Mouse (Mus musculus) heart, embryonic 10.5 days (tissue): ENCODE measurements around the gene Rhov. TPM values are rescaled to one million over a fixed set of nuclear protein-coding genes. Genes with fewer than 3 reads are reported as not detected.

Experiments used
- DNase-seq: peaks from one replicate; pipeline ENCODE4 v3.0.0-alpha.2; 2017; ENCODE audit warnings: low spot score
- H3K27ac ChIP-seq: fragments of 300-500 bp; sonication (generic); 2 replicates; pipeline ENCODE4 v1.5.1; 2016; ENCODE audit warnings: mild to moderate bottlenecking
- H3K27me3 ChIP-seq: fragments of 300-500 bp; sonication (generic); 2 replicates; pipeline ENCODE4 v1.6.1; 2016; ENCODE audit warnings: mild to moderate bottlenecking; ENCODE audit not compliant: poor library complexity, insufficient read depth, severe bottlenecking
- H3K36me3 ChIP-seq: fragments of 300-500 bp; sonication (generic); 2 replicates; pipeline ENCODE4 v1.6.1; 2016; ENCODE audit warnings: mild to moderate bottlenecking, moderate library complexity
- H3K4me1 ChIP-seq: fragments of 300-500 bp; sonication (generic); 2 replicates; pipeline ENCODE4 v1.6.1; 2016; ENCODE audit warnings: mild to moderate bottlenecking
- H3K4me3 ChIP-seq: fragments of 300-500 bp; sonication (generic); 2 replicates; pipeline ENCODE4 v1.5.1; 2016; ENCODE audit warnings: mild to moderate bottlenecking, moderate library complexity
- H3K9me3 ChIP-seq: fragments of 300-500 bp; sonication (generic); 2 replicates; pipeline ENCODE4 v1.6.1; 2016; ENCODE audit warnings: mild to moderate bottlenecking, moderate library complexity
- WGBS: fragments of 180-500 bp; shearing (Covaris S2); methylation state at CpG from one replicate; pipeline ENCODE4 v1.1.7; 2016; 5-methylcytosine and 5-hydroxymethylcytosine counted together
- polyA plus RNA-seq: library from polyadenylated mRNA; unstranded; fragments of >200 nt; fragmentation: Nextera tagmentation; extraction: Ambion mirVana; gene quantifications from 2 replicates; pipeline ENCODE4 v1.2.1, GENCODE M21; 2016

Rhov gene
- polyA plus RNA-seq, 1 experiment from 2014 or later: 0.39 TPM

DNA sequence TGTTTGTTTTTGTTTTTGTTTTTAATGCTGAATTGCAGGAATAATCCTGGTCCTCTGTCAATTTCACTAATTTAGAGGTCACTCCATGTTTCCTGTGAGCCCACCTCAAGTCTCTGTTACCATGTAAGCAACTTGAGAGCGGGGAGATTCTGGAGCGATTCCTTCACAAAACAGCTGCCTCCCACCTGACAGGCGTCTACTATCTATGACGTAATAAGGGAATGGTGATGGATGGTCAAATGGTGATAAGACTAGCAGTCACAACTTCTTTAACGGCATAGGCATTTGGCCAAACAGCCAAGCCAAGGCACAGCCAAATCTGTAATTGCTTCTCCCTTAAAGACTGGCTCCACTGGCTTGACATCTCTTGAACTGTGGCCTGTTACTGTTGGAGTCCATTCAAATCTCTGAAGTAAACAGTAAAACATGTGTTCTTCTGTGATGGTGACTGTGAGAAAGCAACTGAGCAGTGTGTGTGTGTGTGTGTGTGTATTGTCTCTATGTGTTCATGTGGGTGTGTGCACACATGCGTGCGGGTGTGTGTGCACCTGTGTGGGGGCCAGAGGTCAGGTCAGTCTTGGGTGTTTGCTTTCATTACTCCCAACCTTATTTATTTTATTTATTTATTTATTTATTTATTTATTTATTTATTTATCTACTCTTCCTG is 11.0 kb upstream of the Rhov start:
- H3K4me1 ChIP-seq: no peaks in the 10 kb centered on the region
- no peaks in the 10 kb centered on the region for H3K36me3 ChIP-seq
- H3K27me3 ChIP-seq: no peaks in the 10 kb centered on the region
- no peak for DNase-seq
- 79% methylated on average over 7 of the region's 7 CpGs for WGBS
- H3K4me3 ChIP-seq: no peak overlapping the region
- no peaks in the 10 kb centered on the region for H3K9me3 ChIP-seq
- no peak overlapping the region for H3K27ac ChIP-seq

DNA sequence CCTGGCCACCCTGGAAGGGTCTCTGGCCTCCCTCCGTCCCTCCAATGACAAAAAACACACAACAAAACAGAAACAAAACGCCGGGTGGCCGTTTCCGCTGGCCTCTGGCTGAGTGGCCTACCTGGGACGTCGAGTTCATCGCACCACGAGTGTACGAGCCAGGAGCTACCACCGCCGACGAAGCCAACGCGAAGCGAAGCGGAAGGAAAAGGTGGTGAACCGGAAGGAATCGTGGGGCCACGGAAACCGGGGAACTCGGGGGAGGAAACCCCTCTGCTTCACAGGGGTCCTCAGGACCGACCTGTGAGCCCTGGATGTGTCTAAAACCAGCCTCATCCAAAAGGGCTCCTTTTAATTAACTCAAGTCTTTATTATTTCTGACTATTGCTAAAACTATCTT is 6.7 kb upstream of the Rhov start:
- no peak for DNase-seq

DNA sequence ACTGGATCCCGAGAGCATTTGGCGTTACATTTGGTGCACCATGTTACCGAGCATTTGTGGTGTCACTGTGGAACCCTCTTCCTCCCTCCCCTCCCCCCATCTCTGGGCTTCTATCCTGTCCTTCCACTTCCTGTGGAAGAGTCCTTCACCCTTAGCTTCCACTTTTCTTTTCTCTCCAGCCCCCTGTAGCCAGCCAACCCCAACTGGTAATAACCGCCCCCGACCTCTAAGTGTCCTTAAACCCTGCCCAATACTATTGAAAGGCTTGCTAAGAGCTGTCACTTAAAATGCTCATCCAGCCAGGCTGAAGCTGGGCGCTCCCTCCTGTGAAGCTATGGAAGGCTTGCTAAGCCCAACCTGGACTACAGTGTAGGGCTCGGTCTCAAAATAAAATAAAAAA is 5.9 kb upstream of the Rhov start:
- DNase-seq: no peak
- H3K27me3 ChIP-seq: no peaks in the 10 kb centered on the region
- no peak overlapping the region for H3K27ac ChIP-seq
- H3K4me1 ChIP-seq: no peaks in the 10 kb centered on the region
- whole genome bisulfite sequencing: 72% methylated on average over 7 of the region's 7 CpGs
- no peaks in the 10 kb centered on the region for H3K9me3 ChIP-seq
- no peaks in the 10 kb centered on the region for H3K36me3 ChIP-seq
- H3K4me3 ChIP-seq: no peak overlapping the region

More for the DNA sequence above, 6.7 kb upstream of the Rhov start:
- Histone ChIP-seq H3K4me1 (no peaks in the 10 kb centered on the region), H3K27me3 (no peaks in the 10 kb centered on the region), H3K9me3 (no peaks in the 10 kb centered on the region), H3K27ac (no peak overlapping the region), H3K4me3 (no peak overlapping the region), H3K36me3 (no peaks in the 10 kb centered on the region)
- WGBS: 87% methylated on average over 23 of the region's 23 CpGs

DNA sequence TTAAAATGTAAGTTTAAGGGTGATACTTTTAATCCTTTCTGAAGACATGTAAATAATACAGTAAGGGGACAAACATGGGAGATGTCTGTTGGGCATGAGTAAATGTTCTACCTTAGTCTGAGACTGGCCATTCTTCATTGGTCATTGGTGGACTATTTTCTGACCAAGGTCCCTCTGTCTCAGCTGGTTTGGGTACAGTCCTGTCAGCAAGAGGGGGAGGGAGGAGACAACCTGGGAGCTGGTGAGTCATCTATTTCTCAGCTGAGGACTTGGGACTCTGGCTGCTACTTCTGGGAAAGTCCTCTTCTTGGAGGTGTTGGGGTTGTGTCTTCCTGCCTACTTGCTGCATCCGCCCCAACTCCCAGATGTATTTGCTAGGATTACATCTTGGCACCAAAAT is 3.1 kb upstream of the Rhov start:
- Histone ChIP-seq H3K9me3 (no peaks in the 10 kb centered on the region), H3K27ac (no peak overlapping the region), H3K4me1 (peaks cover 9% of the 10 kb centered on the region; the same call in 1 of the 2 replicates), H3K36me3 (no peaks in the 10 kb centered on the region), H3K27me3 (peaks cover 20% of the 10 kb centered on the region), H3K4me3 (no peak overlapping the region)
- WGBS: 75% methylated on average over 1 of the region's 1 CpGs
- DNase-seq: no peak

DNA sequence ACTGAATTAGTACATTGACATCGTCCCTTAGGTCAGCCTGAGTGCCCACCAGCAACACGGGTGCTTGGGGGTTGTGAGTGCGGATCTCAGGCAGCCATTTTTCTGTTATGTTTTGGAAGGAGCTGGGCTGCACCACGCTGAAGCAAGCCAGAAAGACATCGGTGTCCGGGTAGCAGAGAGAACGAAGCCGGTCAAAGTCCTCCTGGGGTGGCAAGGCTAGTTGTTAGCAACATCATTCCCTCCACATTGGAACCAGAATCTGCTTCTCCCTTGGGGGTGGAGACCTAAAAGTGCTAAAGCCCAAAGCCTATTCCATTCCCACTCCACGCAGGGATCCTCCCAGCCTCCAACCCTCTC is 808 bp downstream of the Rhov start:
- H3K27me3 ChIP-seq: peaks cover 33% of the 10 kb centered on the region
- H3K4me3 ChIP-seq: peak overlapping the region; percentile 76
- H3K27ac ChIP-seq: peak overlapping the region; percentile 29; the same call in 1 of the 2 replicates
- H3K9me3 ChIP-seq: no peaks in the 10 kb centered on the region
- H3K4me1 ChIP-seq: peaks cover 9% of the 10 kb centered on the region; the same call in 1 of the 2 replicates
- H3K36me3 ChIP-seq: no peaks in the 10 kb centered on the region
- DNase-seq: no peak
- 40% methylated on average over 9 of the region's 9 CpGs for whole genome bisulfite sequencing

DNA sequence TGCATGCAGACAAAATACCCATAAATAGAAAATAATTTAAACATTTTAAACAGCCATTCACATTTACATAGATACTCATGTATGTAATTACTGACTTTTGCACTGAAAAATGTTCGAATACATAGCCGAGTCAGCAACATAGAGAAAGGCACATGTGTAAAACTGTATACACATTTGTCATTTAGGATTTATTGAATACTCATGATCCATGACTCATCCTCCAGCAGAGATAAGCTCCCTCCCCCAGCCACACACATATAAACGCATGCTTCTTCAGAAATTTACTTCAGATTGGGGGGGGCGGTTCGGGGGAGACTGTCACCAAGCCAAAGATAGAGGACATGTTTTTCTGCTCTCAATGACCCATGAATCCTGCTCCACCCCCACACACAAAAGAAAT is 7.3 kb downstream of the Rhov start:
- H3K4me1 ChIP-seq: peaks cover 11% of the 10 kb centered on the region
- no peaks in the 10 kb centered on the region for H3K9me3 ChIP-seq
- H3K27ac ChIP-seq: no peak overlapping the region
- no peak for DNase-seq
- WGBS: 76% methylated on average over 5 of the region's 5 CpGs
- H3K36me3 ChIP-seq: no peaks in the 10 kb centered on the region
- H3K4me3 ChIP-seq: no peak overlapping the region
- H3K27me3 ChIP-seq: peaks cover 20% of the 10 kb centered on the region

DNA sequence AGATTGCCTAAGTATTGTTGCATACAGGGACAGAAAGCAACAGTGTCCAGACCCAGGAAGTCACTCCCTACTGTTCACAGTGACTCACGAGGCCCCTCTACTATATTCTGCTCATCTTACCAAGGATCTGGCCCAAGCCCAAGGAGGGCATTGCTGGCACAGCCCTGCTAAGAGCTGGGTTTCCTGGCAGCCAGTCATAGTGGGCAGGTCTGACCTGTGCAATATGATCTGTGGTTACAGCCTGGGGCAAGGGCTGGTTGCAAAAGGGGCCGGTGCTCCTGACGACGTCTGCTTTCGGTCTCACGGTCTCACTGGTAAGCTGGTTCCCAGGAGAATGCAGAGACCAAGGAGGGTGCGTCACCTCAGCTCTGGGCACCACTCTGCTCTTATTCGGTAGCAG is 8.1 kb downstream of the Rhov start:
- peaks cover 11% of the 10 kb centered on the region for H3K4me1 ChIP-seq
- no peak overlapping the region for H3K4me3 ChIP-seq
- H3K36me3 ChIP-seq: no peaks in the 10 kb centered on the region
- H3K27ac ChIP-seq: no peak overlapping the region
- no peak for DNase-seq
- no peaks in the 10 kb centered on the region for H3K9me3 ChIP-seq
- WGBS: 40% methylated on average over 8 of the region's 8 CpGs
- H3K27me3 ChIP-seq: peaks cover 12% of the 10 kb centered on the region; the same call in 1 of the 2 replicates

DNA sequence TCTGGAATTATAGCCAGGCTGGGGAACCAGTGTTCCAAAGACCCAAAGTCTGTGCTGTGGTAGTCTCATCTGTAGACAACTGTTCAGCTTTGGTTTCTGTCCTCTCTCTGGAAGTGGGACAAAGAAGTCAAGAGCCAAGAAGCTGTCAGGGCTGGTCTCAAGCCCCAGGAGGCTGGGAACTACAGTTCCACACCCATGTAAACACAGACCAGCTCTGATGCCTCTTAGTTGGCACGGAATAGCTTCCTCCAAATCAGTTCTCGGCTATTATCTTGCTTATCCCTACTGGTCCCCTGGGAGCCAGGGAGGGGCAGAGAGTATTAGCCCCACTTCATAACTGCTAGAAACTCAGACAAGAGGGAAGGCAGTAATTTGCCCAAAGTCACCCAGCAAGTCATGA is 9.7 kb downstream of the Rhov start:
- peaks cover 10% of the 10 kb centered on the region; the same call in 1 of the 2 replicates for H3K27me3 ChIP-seq
- H3K4me3 ChIP-seq: no peak overlapping the region
- 53% methylated on average over 2 of the region's 2 CpGs for WGBS
- no peaks in the 10 kb centered on the region for H3K36me3 ChIP-seq
- no peaks in the 10 kb centered on the region for H3K9me3 ChIP-seq
- H3K27ac ChIP-seq: no peak overlapping the region
- H3K4me1 ChIP-seq: peaks cover 11% of the 10 kb centered on the region
- DNase-seq: no peak

DNA sequence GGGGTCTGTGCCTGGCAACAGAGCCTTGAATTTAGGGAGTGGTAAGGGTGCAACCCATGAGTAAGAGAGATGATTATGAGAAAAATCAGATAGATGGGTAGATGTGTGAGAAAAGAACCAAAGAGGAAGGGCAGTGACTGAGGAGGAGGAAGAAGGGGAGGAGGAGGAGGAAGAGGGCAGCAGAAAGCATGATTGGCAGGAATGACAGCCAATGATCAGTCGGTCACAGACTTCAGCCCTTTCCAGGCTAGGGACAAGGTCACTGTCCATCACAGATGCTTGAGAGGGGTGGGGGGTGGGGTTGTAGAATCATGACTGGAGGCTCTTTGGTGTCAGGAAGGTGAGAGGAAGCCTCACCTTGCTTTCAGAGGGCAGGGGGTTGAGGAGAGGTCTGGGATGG is 10.6 kb downstream of the Rhov start:
- Histone ChIP-seq H3K4me1 (peaks cover 11% of the 10 kb centered on the region), H3K9me3 (no peaks in the 10 kb centered on the region), H3K4me3 (no peak overlapping the region), H3K36me3 (no peaks in the 10 kb centered on the region), H3K27me3 (peaks cover 10% of the 10 kb centered on the region; the same call in 1 of the 2 replicates), H3K27ac (no peak overlapping the region)
- DNase-seq: no peak
- WGBS: 69% methylated on average over 1 of the region's 1 CpGs

DNA sequence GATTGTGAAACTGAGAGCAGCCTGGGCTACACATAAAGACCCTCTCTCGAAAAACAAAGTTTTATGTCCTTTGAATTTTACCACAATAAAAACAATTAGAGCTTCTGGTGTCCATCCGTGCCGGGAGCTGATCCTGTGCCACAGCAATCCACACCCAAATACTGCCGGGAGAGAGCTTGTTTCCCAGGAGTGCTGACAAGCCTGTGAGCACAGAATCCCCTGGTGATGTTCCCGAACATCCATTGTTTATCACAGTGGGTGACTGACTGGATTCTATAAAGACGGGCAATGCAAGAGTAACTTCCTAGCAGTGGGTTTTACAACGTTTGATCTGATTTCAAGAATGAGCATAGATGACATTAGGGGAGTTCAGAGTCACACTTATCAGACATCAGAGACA is 16.1 kb downstream of the Rhov start:
- 34% methylated on average over 7 of the region's 7 CpGs for WGBS
- Histone ChIP-seq H3K9me3 (no peaks in the 10 kb centered on the region), H3K27me3 (peaks cover 28% of the 10 kb centered on the region; the same call in 1 of the 2 replicates), H3K4me1 (peaks cover 7% of the 10 kb centered on the region; the same call in 1 of the 2 replicates), H3K4me3 (no peak overlapping the region), H3K36me3 (no peaks in the 10 kb centered on the region), H3K27ac (no peak overlapping the region)
- DNase-seq: peak; percentile 42

DNA sequence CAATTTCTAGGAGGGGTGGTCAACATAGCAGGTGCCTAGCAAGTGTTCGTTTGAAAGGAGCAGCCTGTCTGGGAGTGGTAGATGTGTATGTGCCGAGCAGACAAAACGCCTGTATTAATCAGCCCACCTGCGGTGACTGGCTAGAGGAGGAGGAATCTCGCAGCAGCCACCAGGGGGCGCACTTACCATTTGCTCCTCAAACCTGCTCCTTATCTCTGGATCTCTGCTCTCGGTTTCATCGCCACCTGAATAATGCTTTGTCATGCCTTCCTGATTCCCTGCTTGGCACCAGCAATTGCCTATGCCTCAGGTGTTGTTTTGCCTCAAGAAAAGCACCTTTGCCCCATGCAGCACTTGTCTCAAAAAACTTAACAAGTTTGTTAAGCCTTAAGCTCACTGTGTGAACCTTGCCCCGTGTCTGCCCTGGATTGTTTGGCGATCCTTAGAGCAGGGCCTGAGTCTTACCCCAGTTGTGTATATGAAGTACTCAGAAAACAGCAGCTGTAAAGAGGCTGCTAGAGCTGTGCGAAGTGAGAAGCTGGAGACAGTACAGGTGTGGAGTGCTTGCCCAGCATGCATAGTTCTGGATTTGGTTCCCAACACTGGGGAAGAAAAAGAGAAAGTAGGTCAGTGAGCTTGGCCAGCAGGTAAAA is 20.1 kb downstream of the Rhov start:
- H3K27me3 ChIP-seq: peaks cover 45% of the 10 kb centered on the region
- no peaks in the 10 kb centered on the region for H3K36me3 ChIP-seq
- peak overlapping the region; percentile 42; the same call in 1 of the 2 replicates for H3K4me3 ChIP-seq
- 14% methylated on average over 11 of the region's 11 CpGs for WGBS
- no peaks in the 10 kb centered on the region for H3K9me3 ChIP-seq
- no peak overlapping the region for H3K27ac ChIP-seq
- peaks cover 7% of the 10 kb centered on the region; the same call in 1 of the 2 replicates for H3K4me1 ChIP-seq
- peak; percentile 93 for DNase-seq

DNA sequence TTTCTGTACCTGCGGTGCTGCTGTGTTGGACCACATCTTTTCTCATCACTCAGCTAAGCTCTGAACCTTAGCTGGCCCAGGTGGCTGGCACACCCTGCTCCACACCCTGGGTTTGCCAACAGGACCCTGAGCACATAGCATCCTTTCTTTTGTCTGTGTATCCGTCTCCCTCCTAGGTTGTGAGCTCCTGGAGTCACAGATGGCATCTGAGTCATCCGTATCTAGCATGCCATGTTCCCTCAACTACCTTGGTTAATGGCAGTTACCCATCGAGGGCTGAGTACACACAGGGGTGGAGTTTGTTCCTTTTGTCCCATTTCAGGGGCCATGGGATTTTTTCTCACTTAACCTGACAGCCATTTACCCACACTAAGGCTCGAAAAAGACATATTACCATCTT is 20.7 kb downstream of the Rhov start:
- Histone ChIP-seq H3K36me3 (no peaks in the 10 kb centered on the region), H3K9me3 (no peaks in the 10 kb centered on the region), H3K27me3 (peaks cover 43% of the 10 kb centered on the region), H3K4me3 (no peak overlapping the region), H3K4me1 (peaks cover 7% of the 10 kb centered on the region; the same call in 1 of the 2 replicates), H3K27ac (no peak overlapping the region)
- DNase-seq: no peak
- 64% methylated on average over 5 of the region's 5 CpGs for WGBS

DNA sequence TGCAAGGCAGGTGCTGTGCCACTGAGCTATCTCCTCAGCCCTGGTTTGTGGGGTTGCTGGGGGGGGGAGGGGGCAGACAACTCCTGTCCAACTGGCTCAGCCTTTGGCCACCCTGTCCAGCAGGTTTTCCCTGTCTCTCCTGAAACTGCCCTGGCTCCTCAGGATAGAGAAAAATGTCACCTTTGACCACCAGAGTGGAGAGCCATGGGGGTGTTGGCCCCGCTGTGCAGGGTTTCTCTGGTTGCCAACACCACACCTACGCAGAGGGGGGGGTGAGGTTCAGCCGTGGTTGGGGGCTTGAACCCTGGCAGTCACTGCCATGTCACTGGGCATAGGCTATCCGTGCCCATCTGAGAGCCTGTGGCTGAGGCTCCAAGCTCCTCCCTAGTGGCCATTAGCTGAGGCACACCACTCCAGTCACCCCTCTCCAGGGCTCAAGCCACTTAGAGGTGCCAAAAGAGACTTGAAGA is 21.4 kb downstream of the Rhov start:
- Histone ChIP-seq H3K36me3 (no peaks in the 10 kb centered on the region), H3K4me1 (peaks cover 7% of the 10 kb centered on the region; the same call in 1 of the 2 replicates), H3K4me3 (no peak overlapping the region), H3K27me3 (peaks cover 37% of the 10 kb centered on the region), H3K27ac (no peak overlapping the region), H3K9me3 (no peaks in the 10 kb centered on the region)
- WGBS: 67% methylated on average over 4 of the region's 4 CpGs
- no peak for DNase-seq
